Mouse (Mus musculus): Measurements from ENCODE around the gene Arhgef3. TPM values are rescaled to one million over a fixed set of nuclear protein-coding genes. Genes with fewer than 3 reads are reported as not detected.

Gene Arhgef3
- total and polyA plus RNA-seq, 2 experiments from 2014 or later, result 16.8 to 19.8 TPM

DNA sequence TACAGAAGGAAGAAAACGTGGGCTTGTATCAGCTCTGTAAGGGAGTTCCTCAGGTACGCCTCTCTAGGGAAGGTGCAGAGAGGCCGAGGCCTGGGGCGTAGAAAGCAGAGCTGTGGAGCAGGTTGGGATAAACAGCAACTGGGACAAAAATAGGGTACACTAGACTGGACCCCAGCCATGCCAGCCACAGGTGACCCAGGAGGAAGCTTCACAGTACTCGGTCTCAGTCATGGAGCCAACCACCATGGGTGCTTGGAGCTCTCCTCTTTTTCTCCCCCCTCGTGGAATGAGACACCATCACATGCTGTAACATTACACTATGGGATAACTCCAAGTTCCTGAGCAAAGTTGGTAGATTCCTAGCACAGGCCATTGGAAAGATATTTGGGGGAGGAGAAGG, 201.0 kb downstream of the Arhgef3 start:
- H3K4me2 ChIP-seq (ENCODE audit: low read depth, low read length), result no peak overlapping the region
- H3K27ac ChIP-seq, result no peak overlapping the region
- DNase-seq (ENCODE audit: low spot score) (no peak), ATAC-seq (no peak)
- H3K4me1 ChIP-seq (ENCODE audit: insufficient read depth, low read length), result no peaks in the 10 kb centered on the region
- H3K4me3 ChIP-seq (ENCODE audit: low read length), result no peak overlapping the region
- H3K27me3 ChIP-seq (ENCODE audit: insufficient read depth, low read length), result no peaks in the 10 kb centered on the region
- no peak for TF ChIP-seq CTCF (IDR thresholded peaks at IDR 0.05; ENCODE audit: low read depth)
- no peak overlapping the region for H3K9ac ChIP-seq (replicated peaks; ENCODE audit: low read length)
- no peaks in the 10 kb centered on the region for H3K36me3 ChIP-seq (ENCODE audit: insufficient read depth, low read length)
- no peaks in the 10 kb centered on the region for H3K9me3 ChIP-seq (ENCODE audit: low read length)
- WGBS, result 89% methylated on average over 6 of the region's 6 CpGs

DNA sequence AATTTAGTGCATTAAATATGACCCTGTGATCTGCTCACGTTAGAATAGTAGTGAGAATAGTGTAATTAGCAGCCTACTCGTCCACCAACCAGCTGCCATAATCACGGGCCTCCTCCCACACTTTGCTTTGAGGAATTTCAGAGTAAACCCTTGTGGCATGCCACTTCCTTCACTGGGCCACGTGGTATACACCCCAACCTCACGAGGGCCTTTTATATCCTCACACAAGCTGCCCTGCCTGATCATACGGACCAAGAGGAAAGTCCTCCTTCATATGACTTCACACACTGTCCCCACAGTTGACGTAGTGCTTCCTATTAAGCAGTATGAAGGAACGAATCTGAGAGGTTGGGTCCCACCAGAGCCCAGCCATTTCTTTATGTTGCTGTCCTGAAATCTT, 202.4 kb downstream of the Arhgef3 start:
- 77% methylated on average over 8 of the region's 8 CpGs for WGBS
- no peak for ATAC-seq
- Histone ChIP-seq H3K4me3 (ENCODE audit: low read length) (no peak overlapping the region), H3K9me3 (ENCODE audit: low read length) (no peaks in the 10 kb centered on the region), H3K4me2 (ENCODE audit: low read depth, low read length) (no peak overlapping the region), H3K4me1 (ENCODE audit: insufficient read depth, low read length) (no peaks in the 10 kb centered on the region), H3K36me3 (ENCODE audit: insufficient read depth, low read length) (no peaks in the 10 kb centered on the region), H3K9ac (replicated peaks; ENCODE audit: low read length) (no peak overlapping the region), H3K27me3 (ENCODE audit: insufficient read depth, low read length) (no peaks in the 10 kb centered on the region), H3K27ac (no peak overlapping the region)
- DNase-seq (ENCODE audit: low spot score), result no peak
- TF ChIP-seq CTCF (IDR thresholded peaks at IDR 0.05; ENCODE audit: low read depth), result no peak

DNA sequence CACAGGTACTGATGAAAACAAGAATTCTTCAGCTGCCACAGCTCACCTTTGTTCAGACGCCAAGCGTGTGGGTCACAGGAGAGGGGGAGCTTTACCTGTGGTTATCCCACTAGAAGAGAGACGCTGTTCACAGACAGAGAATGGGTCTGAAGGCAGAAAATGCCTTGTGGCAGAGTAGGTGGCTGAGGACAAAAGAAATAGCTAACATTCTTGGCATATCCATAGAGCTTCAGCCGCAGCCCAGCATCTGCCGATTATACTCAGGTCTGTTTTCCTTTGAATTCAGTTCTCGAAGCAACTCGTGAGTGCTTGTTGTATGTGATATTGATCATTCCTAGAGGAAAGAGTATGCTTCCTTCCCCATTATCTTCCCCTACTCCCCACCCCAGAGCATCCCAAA, 204.7 kb downstream of the Arhgef3 start:
- Histone ChIP-seq H3K9me3 (ENCODE audit: low read length) (no peaks in the 10 kb centered on the region), H3K4me2 (ENCODE audit: low read depth, low read length) (no peak overlapping the region), H3K27ac (no peak overlapping the region), H3K4me1 (ENCODE audit: insufficient read depth, low read length) (no peaks in the 10 kb centered on the region), H3K4me3 (ENCODE audit: low read length) (no peak overlapping the region), H3K9ac (replicated peaks; ENCODE audit: low read length) (no peak overlapping the region), H3K36me3 (ENCODE audit: insufficient read depth, low read length) (no peaks in the 10 kb centered on the region), H3K27me3 (ENCODE audit: insufficient read depth, low read length) (no peaks in the 10 kb centered on the region)
- TF ChIP-seq CTCF (IDR thresholded peaks at IDR 0.05; ENCODE audit: low read depth), result no peak
- DNase-seq (ENCODE audit: low spot score), result no peak
- no peak for ATAC-seq
- WGBS, result 58% methylated on average over 7 of the region's 7 CpGs

GRCm38 (mm10) chr14:27322041-27322440, 207.3 kb downstream of the Arhgef3 start:
- TF ChIP-seq CTCF (IDR thresholded peaks at IDR 0.05; ENCODE audit: low read depth), result no peak
- 87% methylated on average over 4 of the region's 4 CpGs for WGBS
- Histone ChIP-seq H3K4me3 (ENCODE audit: low read length) (no peak overlapping the region), H3K27me3 (ENCODE audit: insufficient read depth, low read length) (no peaks in the 10 kb centered on the region), H3K9me3 (ENCODE audit: low read length) (no peaks in the 10 kb centered on the region), H3K36me3 (ENCODE audit: insufficient read depth, low read length) (no peaks in the 10 kb centered on the region), H3K4me2 (ENCODE audit: low read depth, low read length) (no peak overlapping the region), H3K4me1 (ENCODE audit: insufficient read depth, low read length) (no peaks in the 10 kb centered on the region), H3K27ac (no peak overlapping the region), H3K9ac (replicated peaks; ENCODE audit: low read length) (no peak overlapping the region)
- ATAC-seq, result no peak
- DNase-seq (ENCODE audit: low spot score), result no peak

DNA sequence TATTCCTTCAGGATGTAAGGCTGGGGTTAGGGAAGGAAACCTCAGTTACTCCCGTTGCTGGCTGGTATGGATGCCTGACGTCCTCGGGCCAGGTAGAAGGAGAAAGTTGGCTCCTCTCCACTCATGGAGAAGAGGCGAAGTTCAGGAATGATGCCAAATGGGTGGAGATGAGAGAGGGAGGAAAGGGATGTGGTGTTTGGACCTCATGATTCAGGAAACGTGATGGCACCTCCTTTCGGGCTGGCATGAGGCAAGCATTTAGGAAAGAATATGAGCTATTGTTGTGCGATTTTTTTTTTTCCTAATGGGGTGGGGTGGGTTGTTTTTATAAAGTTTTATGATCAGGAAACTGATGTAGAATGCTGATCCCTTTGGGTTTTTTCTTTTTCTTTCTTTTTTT, 210.0 kb downstream of the Arhgef3 start:
- WGBS, result 71% methylated on average over 7 of the region's 7 CpGs

GRCm38 (mm10) chr14:27325537-27325936, 210.8 kb downstream of the Arhgef3 start:
- WGBS, result 69% methylated on average over 6 of the region's 6 CpGs
- no peaks in the 10 kb centered on the region for H3K27me3 ChIP-seq (ENCODE audit: insufficient read depth, low read length)
- no peak for DNase-seq (ENCODE audit: low spot score)
- H3K4me3 ChIP-seq (ENCODE audit: low read length), result no peak overlapping the region
- TF ChIP-seq CTCF (IDR thresholded peaks at IDR 0.05; ENCODE audit: low read depth), result no peak
- H3K9me3 ChIP-seq (ENCODE audit: low read length), result no peaks in the 10 kb centered on the region
- ATAC-seq, result no peak
- no peak overlapping the region for H3K4me2 ChIP-seq (ENCODE audit: low read depth, low read length)
- no peak overlapping the region for H3K27ac ChIP-seq
- no peak overlapping the region for H3K9ac ChIP-seq (replicated peaks; ENCODE audit: low read length)
- no peaks in the 10 kb centered on the region for H3K36me3 ChIP-seq (ENCODE audit: insufficient read depth, low read length)
- H3K4me1 ChIP-seq (ENCODE audit: insufficient read depth, low read length), result no peaks in the 10 kb centered on the region

More for the DNA sequence above, 210.0 kb downstream of the Arhgef3 start:
- no peak for DNase-seq (ENCODE audit: low spot score)
- Histone ChIP-seq H3K9me3 (ENCODE audit: low read length) (no peaks in the 10 kb centered on the region), H3K27me3 (ENCODE audit: insufficient read depth, low read length) (no peaks in the 10 kb centered on the region), H3K4me1 (ENCODE audit: insufficient read depth, low read length) (no peaks in the 10 kb centered on the region), H3K9ac (replicated peaks; ENCODE audit: low read length) (no peak overlapping the region), H3K4me2 (ENCODE audit: low read depth, low read length) (no peak overlapping the region), H3K36me3 (ENCODE audit: insufficient read depth, low read length) (no peaks in the 10 kb centered on the region), H3K27ac (no peak overlapping the region), H3K4me3 (ENCODE audit: low read length) (no peak overlapping the region)
- no peak for TF ChIP-seq CTCF (IDR thresholded peaks at IDR 0.05; ENCODE audit: low read depth)
- no peak for ATAC-seq

- Histone ChIP-seq H3K9me3 (ENCODE audit: low read length) (no peaks in the 10 kb centered on the region), H3K27me3 (ENCODE audit: insufficient read depth, low read length) (no peaks in the 10 kb centered on the region), H3K9ac (replicated peaks; ENCODE audit: low read length) (no peak overlapping the region), H3K4me3 (ENCODE audit: low read length) (no peak overlapping the region), H3K4me2 (ENCODE audit: low read depth, low read length) (no peak overlapping the region), H3K4me1 (ENCODE audit: insufficient read depth, low read length) (peaks cover 5% of the 10 kb centered on the region; the same call in 1 of the 2 replicates), H3K36me3 (ENCODE audit: insufficient read depth, low read length) (no peaks in the 10 kb centered on the region), H3K27ac (no peak overlapping the region)
- ATAC-seq (no peak), DNase-seq (ENCODE audit: low spot score) (no peak)
- TF ChIP-seq CTCF (IDR thresholded peaks at IDR 0.05; ENCODE audit: low read depth), result no peak
- 67% methylated on average over 3 of the region's 3 CpGs for WGBS
These were observed 213.2 kb downstream of the Arhgef3 start for GRCm38 (mm10) chr14:27327862-27328261.

Measured in hindbrain, postnatal 0 days (tissue).